Mouse (Mus musculus): Measurements from ENCODE around the gene Vps4a. TPM values are rescaled to one million over a fixed set of nuclear protein-coding genes. Genes with fewer than 3 reads are reported as not detected.
A peak's percentile ranks its signal among the peaks of the same experiment; 100 is the strongest.

Vps4a gene
- polyA plus RNA-seq, 1 experiment, result 12.0 TPM

GRCm38 (mm10) chr8:107046976-107047375 lies 16.0 kb downstream of the Vps4a start:
- peak overlapping the region; percentile 48 for H3K4me3 ChIP-seq (replicated peaks)
- peaks cover 47% of the 10 kb centered on the region for H3K4me1 ChIP-seq
- no peaks in the 10 kb centered on the region for H3K27me3 ChIP-seq (replicated peaks)
- no peaks in the 10 kb centered on the region for H3K9me3 ChIP-seq
- no peak for TF ChIP-seq FLI1 (IDR thresholded peaks at IDR 0.05; ENCODE audit: low read length)
- no peak for TF ChIP-seq GATA1 (IDR thresholded peaks at IDR 0.05; ENCODE audit: borderline replicate concordance, low read length)
- H3K36me3 ChIP-seq (replicated peaks; ENCODE audit: low read length), result peaks cover 79% of the 10 kb centered on the region

- Histone ChIP-seq H3K36me3 (replicated peaks; ENCODE audit: low read length) (peaks cover 79% of the 10 kb centered on the region), H3K27me3 (replicated peaks) (no peaks in the 10 kb centered on the region)
These were observed 17.3 kb downstream of the Vps4a start, which contains the start of gene Pdf for GRCm38 (mm10) chr8:107048061-107048941. Gene Pdf, minus strand, starts transcription at chr8:107048614.

GRCm38 (mm10) chr8:107049480-107049879 lies 18.5 kb downstream of the Vps4a start:
- Histone ChIP-seq H3K36me3 (replicated peaks; ENCODE audit: low read length) (peaks cover 78% of the 10 kb centered on the region), H3K4me1 (peaks cover 53% of the 10 kb centered on the region), H3K27me3 (replicated peaks) (no peaks in the 10 kb centered on the region), H3K4me3 (replicated peaks) (peak overlapping the region; percentile 99), H3K9me3 (no peaks in the 10 kb centered on the region)
- no peak for TF ChIP-seq FLI1 (IDR thresholded peaks at IDR 0.05; ENCODE audit: low read length)
- TF ChIP-seq GATA1 (IDR thresholded peaks at IDR 0.05; ENCODE audit: borderline replicate concordance, low read length), result no peak

More at GRCm38 (mm10) chr8:107048061-107048941, 17.3 kb downstream of the Vps4a start, which contains the start of gene Pdf:
- Histone ChIP-seq H3K9me3 (no peaks in the 10 kb centered on the region), H3K4me3 (replicated peaks) (peak within 1 kb of the TSS; percentile 99), H3K4me1 (peaks cover 49% of the 10 kb centered on the region)
- no peak for TF ChIP-seq GATA1 (IDR thresholded peaks at IDR 0.05; ENCODE audit: borderline replicate concordance, low read length)
- TF ChIP-seq FLI1 (IDR thresholded peaks at IDR 0.05; ENCODE audit: low read length), result peak; percentile 18; the same call in 1 of the 2 replicates

GRCm38 (mm10) chr8:107052046-107052445 lies 21.0 kb downstream of the Vps4a start:
- H3K4me3 ChIP-seq (replicated peaks), result no peak overlapping the region
- peaks cover 63% of the 10 kb centered on the region for H3K4me1 ChIP-seq
- no peaks in the 10 kb centered on the region for H3K27me3 ChIP-seq (replicated peaks)
- TF ChIP-seq GATA1 (IDR thresholded peaks at IDR 0.05; ENCODE audit: borderline replicate concordance, low read length) (no peak), FLI1 (IDR thresholded peaks at IDR 0.05; ENCODE audit: low read length) (no peak)
- peaks cover 60% of the 10 kb centered on the region for H3K36me3 ChIP-seq (replicated peaks; ENCODE audit: low read length)
- no peaks in the 10 kb centered on the region for H3K9me3 ChIP-seq

- TF ChIP-seq FLI1 (IDR thresholded peaks at IDR 0.05; ENCODE audit: low read length), result peak; percentile 88
- TF ChIP-seq GATA1 (IDR thresholded peaks at IDR 0.05; ENCODE audit: borderline replicate concordance, low read length), result no peak
- Histone ChIP-seq H3K27me3 (replicated peaks) (no peaks in the 10 kb centered on the region), H3K36me3 (replicated peaks; ENCODE audit: low read length) (peaks cover 57% of the 10 kb centered on the region), H3K9me3 (no peaks in the 10 kb centered on the region), H3K4me1 (peaks cover 56% of the 10 kb centered on the region), H3K4me3 (replicated peaks) (peak within 1 kb of the TSS; percentile 100)
These were observed 25.3 kb downstream of the Vps4a start, which contains the start of the genes Cog8 and Nip7 for GRCm38 (mm10) chr8:107056076-107056972. Gene Cog8, minus strand, starts transcription at chr8:107056689. Gene Nip7, plus strand, starts transcription at chr8:107056877.

- Histone ChIP-seq H3K9me3 (no peaks in the 10 kb centered on the region), H3K4me1 (peaks cover 54% of the 10 kb centered on the region), H3K4me3 (replicated peaks) (peak overlapping the region; percentile 100), H3K27me3 (replicated peaks) (no peaks in the 10 kb centered on the region), H3K36me3 (replicated peaks; ENCODE audit: low read length) (peaks cover 51% of the 10 kb centered on the region)
- no peak for TF ChIP-seq FLI1 (IDR thresholded peaks at IDR 0.05; ENCODE audit: low read length)
- TF ChIP-seq GATA1 (IDR thresholded peaks at IDR 0.05; ENCODE audit: borderline replicate concordance, low read length), result no peak
These were observed 25.9 kb downstream of the Vps4a start for GRCm38 (mm10) chr8:107056973-107057369.

- Histone ChIP-seq H3K4me1 (peaks cover 30% of the 10 kb centered on the region), H3K9me3 (no peaks in the 10 kb centered on the region), H3K4me3 (replicated peaks) (no peak overlapping the region), H3K36me3 (replicated peaks; ENCODE audit: low read length) (peaks cover 19% of the 10 kb centered on the region), H3K27me3 (replicated peaks) (peaks cover 4% of the 10 kb centered on the region)
- TF ChIP-seq FLI1 (IDR thresholded peaks at IDR 0.05; ENCODE audit: low read length) (no peak), GATA1 (IDR thresholded peaks at IDR 0.05; ENCODE audit: borderline replicate concordance, low read length) (no peak)
These were observed 31.6 kb downstream of the Vps4a start for GRCm38 (mm10) chr8:107062613-107063012.

- H3K4me3 ChIP-seq (replicated peaks), result peak within 1 kb of the TSS; percentile 69
- peaks cover 12% of the 10 kb centered on the region for H3K4me1 ChIP-seq
- no peaks in the 10 kb centered on the region for H3K9me3 ChIP-seq
- H3K36me3 ChIP-seq (replicated peaks; ENCODE audit: low read length), result peaks cover 28% of the 10 kb centered on the region
- peaks cover 4% of the 10 kb centered on the region for H3K27me3 ChIP-seq (replicated peaks)
- TF ChIP-seq GATA1 (IDR thresholded peaks at IDR 0.05; ENCODE audit: borderline replicate concordance, low read length) (no peak), FLI1 (IDR thresholded peaks at IDR 0.05; ENCODE audit: low read length) (no peak)
These were observed 34.8 kb downstream of the Vps4a start, which contains the start of gene Tmed6 for GRCm38 (mm10) chr8:107065511-107066496. Gene Tmed6, minus strand, starts transcription at chr8:107065644.

All from megakaryocyte, embryonic 14.5 days (primary cell).